Mouse (Mus musculus) T-helper 2 cell (primary cell): Measurements from ENCODE around the gene Tfr2.

Experiments
- in situ Hi-C: fragments of 300-600 bp; cut with MboI, MseI; formaldehyde crosslinking; loops from one replicate; pipeline ENCODE4 v1.15.1; 2025; ENCODE audit warnings: high pct_unique_total_duplicates

The Tfr2 gene

DNA sequence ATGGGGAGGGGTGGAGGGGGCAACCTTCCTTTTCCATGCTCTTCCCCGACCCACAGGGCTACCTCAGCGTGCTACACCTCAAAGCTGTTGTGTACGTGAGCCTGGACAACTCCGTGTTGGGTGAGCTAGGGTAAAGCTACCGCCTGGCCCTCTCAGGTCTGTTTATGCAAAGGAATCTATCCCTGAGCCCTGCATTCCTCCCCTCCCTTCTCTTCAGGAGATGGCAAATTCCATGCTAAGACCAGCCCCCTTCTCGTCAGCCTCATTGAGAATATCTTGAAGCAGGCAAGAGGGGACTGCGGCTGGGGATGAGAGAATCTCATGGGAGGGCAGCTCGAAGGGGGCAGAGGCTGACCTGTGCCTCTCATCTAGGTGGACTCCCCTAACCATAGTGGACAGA lies 13.1 kb downstream of the Tfr2 start:
- in situ Hi-C loops: no loop called here

DNA sequence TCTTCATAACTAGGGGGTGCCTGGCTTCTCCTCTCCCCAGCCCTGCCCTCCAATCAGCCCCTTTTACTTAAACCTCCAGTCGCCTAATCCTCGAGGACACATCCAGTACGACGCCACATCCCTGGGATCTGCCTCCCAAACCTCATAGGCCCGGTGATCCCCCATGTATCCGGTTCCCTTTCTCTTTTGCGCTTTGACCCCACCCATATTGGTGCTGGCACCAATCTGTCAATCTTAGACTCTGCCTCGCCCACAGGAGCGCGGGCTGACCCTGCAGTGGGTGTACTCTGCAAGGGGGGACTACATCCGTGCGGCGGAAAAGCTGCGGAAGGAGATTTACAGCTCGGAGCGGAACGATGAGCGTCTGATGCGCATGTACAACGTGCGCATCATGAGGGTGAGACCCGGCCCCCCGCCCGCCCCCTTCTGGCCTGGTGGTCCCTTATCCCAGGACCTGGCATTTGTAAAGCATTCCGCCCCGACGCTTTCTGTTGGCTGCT lies 14.1 kb downstream of the Tfr2 start:
- in situ Hi-C loops: no loop called here

DNA sequence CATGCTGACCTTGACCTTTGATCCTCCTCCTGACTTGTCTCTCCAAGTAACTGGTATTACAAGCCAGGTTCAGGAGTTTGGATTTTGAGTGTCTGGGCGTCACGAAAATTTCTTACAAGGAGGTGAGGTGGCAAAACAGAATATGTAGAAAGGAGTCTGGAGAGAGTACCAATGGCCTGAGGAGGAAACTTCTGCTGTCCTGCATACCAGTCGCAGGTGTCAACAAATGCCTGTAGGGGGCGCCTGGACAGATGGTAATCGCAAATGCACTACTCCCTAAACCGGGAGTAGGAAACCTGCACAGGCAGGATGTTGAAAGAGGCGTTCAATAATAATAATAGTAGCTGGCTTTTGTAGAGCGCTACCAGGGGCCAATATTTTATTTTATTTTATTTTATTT lies 15.3 kb downstream of the Tfr2 start:
- in situ Hi-C loops: no loop called here

DNA sequence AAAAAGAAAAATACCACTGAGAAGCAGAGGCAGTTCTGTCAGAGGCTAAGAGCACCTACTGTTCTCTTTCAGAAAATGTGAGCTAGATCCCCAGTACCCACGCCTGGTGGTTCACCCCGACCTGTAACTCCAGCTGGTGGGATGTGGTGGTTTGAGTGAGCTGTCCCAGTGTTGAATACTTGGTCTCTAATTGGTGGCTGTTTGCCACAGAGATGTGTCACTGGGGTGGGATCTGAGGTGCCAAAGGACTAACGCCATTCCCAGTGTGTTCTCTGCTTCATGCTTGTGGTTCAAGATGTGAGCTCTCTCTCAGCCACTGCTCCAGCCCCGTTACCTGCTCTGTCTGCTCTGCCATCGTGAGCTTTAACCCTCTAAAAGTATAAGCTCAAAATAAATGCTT lies 20.9 kb downstream of the Tfr2 start:
- in situ Hi-C loops: loop anchor here (10.0 kb wide), 1 partner anchor 86 kb away; the partner anchor contains the start of gene Pop7

DNA sequence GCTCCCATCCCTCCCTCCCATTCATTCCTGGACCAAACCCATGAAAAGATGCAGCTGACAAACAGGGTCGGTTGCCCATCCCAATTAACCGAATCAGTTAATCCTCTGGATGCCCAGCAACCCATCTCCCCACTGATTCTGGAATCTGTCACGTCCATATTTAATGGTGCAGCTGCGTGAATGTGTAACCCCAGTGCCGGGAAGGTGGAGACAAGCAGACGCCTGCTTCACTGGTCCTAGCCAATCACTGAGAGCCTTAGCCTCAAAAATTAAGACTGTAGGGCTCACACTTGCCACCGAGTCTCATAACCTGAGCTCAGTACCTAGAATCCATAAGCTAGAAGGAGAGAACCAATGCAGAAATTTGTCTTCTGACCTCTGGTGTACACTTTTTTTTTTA lies 26.3 kb downstream of the Tfr2 start:
- in situ Hi-C loops: loop anchor here (5.0 to 10.0 kb wide), 2 partner anchors 64 to 91 kb away; partner anchors contain the start of genes Epo, Gnb2 and Pop7

DNA sequence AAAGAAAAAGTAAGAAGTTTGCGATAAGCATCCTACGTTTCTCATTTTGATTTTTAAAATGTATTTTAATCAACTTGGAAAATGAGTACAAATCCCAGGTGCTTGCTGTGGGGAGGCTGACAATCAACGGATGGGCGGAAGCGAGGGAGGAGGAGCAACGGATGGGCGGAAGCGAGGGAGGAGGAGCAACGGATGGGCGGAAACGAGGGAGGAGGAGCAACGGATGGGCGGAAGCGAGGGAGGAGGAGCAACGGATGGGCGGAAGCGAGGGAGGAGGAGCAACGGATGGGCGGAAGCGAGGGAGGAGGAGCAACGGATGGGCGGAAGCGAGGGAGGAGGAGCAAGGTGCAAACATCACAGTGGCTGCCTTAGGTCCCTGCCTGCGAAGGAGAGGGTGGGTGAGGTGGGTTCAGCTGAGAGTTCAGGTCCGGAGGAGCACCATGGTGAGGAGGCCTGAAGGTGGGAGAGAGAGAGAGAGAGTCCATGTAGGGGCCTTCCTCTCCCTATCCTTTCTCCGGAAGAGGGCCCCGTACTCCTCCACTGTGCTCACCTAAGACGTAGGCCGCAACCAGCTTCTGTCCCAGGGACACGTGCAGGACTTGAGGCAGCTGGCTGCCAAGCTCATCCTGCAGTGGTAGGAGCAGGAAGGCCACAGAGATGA lies 27.1 kb downstream of the Tfr2 start:
- in situ Hi-C loops: loop anchor here (5.0 to 10.0 kb wide), 2 partner anchors 64 to 92 kb away; partner anchors contain the start of genes Epo, Gnb2 and Pop7

DNA sequence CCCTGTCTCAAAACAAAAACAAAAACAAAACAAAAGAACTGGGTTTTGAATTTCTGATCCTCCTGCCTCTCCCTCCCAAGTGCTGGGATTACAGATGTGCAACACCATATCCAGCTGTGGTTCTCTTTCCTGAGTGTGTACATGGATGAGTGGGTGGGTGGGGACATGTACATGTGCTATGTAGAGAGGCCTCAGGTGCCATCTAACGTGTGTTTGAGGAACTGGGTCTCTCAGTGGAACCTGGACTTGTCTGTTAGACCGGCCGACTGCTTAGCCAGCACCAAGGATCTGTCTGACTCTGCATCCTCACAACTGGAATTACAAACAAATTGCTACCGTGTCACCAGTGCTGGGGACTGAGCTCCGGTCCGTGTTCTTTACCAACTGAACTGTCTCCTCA lies 28.0 kb downstream of the Tfr2 start:
- in situ Hi-C loops: loop anchor here (5.0 to 10.0 kb wide), 2 partner anchors 65 to 93 kb away; partner anchors contain the start of genes Epo, Gnb2 and Pop7

DNA sequence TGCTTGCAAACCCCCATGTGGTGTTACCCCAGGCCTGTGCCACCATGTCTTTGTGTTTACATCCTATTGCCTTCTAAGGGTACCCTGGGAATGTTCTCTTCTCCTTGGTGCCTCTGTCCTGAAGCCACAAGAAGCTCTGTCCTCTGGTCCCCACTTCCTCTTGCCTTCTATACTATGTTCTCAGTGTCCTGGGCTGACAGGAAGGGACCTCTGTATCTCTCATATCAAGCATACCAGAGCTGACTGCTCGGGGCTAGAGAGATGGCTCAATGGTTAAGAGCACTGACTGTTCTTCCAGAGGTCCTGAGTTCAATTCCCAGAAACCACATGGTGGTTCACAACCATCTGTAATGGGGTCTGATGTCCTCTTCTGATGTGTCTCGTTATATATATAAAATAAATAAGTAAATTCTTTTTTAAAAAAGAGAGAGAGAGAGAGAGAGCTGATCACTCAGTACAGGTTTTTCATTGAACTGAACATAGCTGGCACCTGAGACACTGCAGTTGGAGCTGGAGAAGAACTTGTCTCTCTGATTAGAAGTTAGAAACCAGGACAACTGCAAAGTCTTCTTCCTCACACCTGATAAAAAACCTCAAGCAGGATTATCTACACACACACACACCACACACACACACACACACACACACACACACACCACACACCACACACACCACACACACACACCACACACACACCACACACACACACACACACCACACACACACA lies 28.6 kb downstream of the Tfr2 start:
- in situ Hi-C loops: loop anchor here (5.0 to 10.0 kb wide), 2 partner anchors 66 to 93 kb away; partner anchors contain the start of genes Epo, Gnb2 and Pop7

DNA sequence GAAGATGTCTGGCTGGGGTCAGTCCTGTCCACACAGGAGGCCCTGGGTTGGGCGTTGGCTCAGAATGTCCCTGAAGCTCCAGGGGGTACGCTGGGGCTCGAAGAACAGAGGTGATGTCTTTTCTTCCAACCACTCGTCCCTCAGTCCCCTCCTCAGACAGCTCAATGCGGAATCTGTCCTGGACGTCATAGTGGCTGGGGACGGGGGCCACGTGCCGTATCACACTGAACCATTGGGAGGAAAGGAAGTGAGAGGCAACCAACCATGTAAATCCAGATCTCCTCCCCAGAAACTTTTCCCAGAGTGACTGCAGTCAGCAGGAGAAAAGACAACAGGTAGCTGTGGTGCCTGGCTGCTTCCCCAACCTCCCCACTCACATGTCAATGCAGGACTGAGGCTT lies 30.0 kb downstream of the Tfr2 start:
- in situ Hi-C loops: loop anchor here (5.0 to 10.0 kb wide), 2 partner anchors 67 to 95 kb away; partner anchors contain the start of genes Epo, Gnb2 and Pop7

DNA sequence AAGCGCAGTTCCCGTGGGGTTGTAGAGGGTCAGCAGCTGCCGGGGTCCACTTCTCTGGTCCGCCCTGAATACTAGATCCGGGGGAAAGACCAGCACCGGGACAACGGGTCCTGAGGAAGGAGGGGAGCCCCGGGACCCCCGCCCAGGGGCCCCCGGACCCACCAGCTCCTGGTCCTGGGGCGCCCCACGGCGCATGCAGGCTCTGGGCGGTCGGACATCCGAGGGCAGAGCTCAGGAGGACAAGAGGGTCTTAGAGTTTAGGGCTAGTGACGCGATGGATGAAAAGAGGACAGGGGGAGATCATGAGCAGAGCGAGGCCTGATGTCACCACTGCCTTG lies 30.6 kb downstream of the Tfr2 start:
- in situ Hi-C loops: loop anchor here (5.0 to 25.0 kb wide), 3 partner anchors 42 to 1662 kb away; partner anchors contain the start of genes Get4, Sap25 and Ufsp1

DNA sequence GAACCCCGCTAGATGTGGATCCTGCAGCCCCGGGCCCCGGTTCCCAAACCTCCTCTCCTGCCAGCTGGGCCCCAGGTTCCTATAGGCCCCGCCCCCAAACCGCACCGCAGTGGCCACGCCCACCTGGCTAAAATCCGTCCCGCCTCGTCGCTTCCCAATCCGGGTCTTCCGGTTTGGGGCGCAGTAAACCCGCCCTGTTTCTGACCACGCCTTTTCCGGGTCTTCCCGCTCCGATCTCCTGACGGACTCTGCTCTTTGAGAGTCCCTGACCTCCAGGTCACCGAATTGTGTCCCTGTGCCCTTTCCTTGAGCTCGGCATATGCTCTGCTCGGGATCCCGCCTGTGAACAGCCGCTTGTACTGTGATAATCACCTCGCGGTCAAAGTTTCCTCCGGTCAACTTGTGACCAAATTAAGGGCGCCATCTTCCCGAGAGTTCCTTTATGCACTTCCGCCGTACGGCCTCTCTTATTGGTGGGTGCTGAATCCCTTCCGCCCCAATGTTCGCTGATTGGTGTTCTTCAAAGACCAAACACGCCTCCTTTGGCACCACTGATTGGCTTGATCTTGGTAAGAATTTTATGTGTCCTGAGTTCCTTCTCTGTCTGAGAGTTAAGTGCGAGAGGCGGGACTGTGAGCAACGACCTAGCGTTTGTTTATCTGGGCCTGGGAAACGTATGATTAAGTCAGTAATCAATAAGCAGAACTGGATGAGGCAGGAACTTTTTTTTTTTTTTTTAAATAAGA lies 31.2 kb downstream of the Tfr2 start, which contains the start of gene Mospd3:
Mospd3 (minus strand) TSS at position 440 of the 746 bp plus-strand sequence.
- in situ Hi-C loops: loop anchor here (5.0 to 25.0 kb wide), 3 partner anchors 42 to 1662 kb away; partner anchors contain the start of genes Get4, Sap25 and Ufsp1

DNA sequence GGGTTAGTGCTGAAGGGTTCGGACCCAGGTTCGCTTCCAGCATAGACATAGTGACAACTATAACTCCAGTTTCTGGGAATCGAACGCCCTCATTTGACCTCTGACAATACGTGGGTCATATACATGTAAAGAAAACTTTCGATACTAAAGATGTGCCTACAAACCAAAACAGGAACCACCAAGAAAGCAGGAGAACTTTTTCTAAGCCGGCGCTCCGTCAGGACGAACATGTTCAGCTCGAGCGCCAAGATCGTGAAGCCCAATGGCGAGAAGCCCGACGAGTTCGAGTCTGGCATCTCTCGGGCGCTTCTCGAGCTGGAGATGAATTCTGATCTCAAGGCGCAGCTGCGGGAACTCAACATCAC lies 31.7 kb downstream of the Tfr2 start:
- in situ Hi-C loops: loop anchor here (5.0 to 25.0 kb wide), 3 partner anchors 41 to 1661 kb away; partner anchors contain the start of genes Get4, Sap25 and Ufsp1

DNA sequence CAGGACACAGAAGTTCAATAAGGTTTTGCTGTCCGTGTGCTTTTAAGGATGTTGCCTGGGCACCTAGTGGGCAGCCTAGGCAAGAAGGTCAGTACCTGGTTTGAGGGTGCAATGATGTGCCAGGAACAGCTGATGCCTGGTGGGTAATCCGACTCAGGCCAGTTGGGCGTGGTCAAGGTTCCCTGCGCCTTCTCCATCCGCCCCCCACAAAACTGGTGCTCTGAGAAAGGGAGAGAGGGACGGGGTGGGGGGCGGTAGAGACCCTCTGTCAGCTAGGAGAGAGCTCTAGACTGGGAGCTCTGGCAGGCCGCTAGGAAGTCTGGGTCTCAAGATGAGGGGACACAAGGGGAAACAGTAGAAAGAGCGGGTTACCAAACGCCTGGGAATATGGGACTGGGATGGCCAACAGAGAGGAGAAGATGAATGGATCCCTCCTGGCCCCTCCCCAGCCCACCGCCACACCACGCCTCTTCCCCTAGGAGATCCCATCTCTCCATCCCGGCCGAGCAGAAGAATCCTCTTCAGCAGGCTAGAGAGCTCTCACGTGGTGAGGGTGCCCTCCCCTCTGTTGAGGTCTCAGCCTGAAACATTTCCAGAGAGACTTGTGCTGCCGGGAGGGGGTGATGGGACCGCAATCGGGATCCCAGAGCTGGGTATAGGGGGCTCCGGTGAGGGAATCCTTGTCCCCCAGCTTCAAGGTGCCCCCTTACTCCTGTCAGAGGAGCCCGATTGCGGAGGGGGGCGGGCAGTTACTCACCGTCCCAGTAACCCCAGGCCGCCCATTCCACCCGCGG lies 38.4 kb downstream of the Tfr2 start:
- in situ Hi-C loops: loop anchor here (10.0 to 25.0 kb wide), 2 partner anchors 313 to 1654 kb away; partner anchors contain the start of genes Get4 and Ufsp1

DNA sequence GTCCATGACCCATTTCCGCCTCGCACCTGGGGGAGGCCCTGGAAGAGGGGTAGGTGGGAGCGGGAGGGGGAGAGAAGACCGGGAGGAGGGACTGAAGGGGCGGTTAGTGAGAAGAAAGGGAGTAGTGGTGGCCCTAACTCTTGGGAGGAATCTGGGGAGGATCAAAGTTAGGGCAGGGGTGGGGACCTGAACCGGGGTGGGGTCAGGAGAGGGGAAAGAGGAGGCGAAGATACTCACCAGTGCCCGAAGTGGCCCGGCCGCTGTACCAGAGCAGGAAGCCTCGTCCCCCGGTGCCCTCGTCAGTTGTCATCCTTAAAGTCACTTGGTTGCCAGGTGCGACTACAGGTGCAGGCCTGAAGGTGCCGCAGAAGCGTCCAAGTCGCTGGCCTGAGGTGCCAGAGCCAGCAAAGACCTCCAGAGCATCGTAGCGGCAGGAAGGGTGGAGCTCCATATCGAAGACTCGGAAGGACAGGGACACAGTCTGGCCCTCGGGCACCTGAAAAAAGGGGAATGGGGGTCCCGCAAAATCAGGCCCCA lies 39.1 kb downstream of the Tfr2 start:
- in situ Hi-C loops: loop anchor here (10.0 to 25.0 kb wide), 2 partner anchors 314 to 1654 kb away; partner anchors contain the start of genes Get4 and Ufsp1

DNA sequence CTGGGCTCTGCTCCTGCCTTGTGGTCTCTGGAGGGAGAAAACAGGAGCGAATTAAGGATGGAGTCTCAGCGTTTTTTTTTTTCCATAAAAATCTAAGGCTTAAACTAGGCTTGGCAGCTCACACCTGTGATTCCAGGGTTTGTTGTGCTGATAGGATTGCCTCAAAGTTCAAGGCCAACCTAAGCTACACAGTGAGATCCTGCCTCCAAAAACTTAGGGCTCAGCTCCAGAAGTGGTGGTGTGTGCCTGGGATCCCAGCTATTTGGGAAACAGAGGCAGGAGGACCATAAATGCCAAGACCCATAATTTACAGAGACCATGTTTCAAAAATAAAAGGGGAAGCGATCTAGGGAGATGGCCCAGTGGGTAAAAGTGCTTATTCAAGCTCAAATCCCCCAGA lies 39.7 kb downstream of the Tfr2 start:
- in situ Hi-C loops: loop anchor here (10.0 to 25.0 kb wide), 2 partner anchors 314 to 1653 kb away; partner anchors contain the start of genes Get4 and Ufsp1

DNA sequence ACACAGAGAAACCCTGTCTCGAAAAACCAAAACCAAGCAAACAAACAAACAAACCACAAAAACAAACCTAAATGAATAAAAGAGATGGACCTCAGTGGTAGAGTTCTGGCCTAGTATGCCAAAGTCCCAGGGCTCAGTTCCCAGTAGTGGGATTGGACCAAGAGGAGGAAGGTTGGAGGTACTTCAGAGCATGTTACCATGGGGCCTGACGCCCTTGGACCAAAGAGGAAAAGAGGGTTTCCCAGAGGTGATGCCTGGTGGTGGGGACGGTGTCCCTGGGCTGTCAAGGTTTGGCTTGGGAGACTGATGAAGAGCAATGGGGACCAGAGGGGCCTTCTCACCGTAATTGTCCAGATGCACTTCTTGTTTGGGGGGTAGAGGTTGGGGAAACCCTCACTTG lies 40.4 kb downstream of the Tfr2 start:
- in situ Hi-C loops: loop anchor here (25.0 kb wide), 1 partner anchor 1652 kb away; the partner anchor contains the start of gene Get4

DNA sequence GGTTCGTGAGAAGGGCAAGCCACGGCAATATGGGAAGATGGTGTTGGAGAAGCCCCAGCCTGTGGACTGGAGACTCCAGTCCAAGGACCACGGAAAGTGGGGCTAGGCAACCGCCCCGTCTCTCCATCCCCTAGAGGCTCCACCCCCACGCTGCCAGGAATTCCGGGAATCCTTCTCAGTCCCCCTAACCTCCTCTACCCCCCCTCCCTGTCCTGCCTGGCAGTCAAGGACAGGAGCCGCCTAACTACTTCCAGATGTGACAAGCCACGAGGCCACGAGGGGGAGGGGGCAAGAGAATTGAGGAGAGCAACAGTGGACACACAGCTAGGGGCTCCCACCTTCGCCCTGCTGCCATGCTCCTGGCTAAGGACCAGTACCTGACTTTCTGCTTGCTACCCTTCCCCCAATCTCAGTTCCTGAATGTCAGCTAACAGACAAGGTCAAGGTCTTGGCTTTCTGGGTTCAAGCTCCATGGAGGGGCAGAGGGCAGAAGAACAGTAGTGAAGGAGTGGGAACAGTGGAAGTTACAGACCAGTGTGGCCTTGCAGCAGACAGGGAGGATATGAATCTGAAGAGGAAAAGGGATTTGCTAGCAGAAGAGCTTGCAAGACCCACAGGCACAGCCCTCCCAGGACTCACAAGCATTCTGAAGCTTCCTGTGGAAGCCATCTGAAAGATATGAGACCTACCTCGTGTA lies 41.1 kb downstream of the Tfr2 start:
- in situ Hi-C loops: loop anchor here (25.0 kb wide), 1 partner anchor 1652 kb away; the partner anchor contains the start of gene Get4

DNA sequence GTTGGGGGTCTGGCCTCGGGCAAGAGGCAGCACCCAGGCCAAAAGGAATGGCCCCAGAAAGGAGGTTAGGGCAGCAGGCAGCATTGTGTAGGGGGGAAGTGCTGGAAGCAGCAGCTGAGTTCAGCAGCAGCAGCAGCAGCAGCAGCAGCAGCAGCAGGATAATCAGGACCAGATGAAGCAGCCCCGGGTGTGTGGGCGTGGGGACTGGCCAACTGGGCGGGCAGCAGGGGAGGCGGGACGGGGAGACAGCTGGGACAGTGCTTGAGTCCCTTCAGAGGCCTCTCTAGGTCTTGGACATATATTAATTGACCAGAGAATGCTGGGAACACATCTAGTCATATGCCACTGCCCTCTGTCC lies 41.6 kb downstream of the Tfr2 start:
- in situ Hi-C loops: loop anchor here (25.0 kb wide), 1 partner anchor 1651 kb away; the partner anchor contains the start of gene Get4

DNA sequence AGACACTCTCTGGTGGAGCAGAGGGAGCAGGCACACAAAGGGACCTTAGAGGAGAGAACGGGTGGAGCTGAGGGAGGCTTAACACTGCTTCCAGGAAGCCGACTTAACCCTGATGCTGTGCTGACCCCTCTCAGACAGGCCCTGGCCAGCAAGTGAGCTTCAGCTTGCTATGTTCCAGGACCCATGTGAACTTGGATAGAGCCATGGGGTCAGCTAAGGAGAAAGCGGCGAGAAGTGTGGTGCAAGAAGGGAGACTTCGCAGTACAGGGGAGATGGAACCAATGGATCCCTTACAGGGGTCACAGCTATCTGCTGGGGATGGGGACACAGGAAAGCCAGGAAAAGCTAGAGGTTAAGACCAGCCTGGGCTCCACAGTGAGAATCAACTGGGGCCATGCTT lies 43.4 kb downstream of the Tfr2 start:
- in situ Hi-C loops: loop anchor here (25.0 kb wide), 1 partner anchor 1649 kb away; the partner anchor contains the start of gene Get4
